Mouse (Mus musculus) bone marrow macrophage, adult 2 months (primary cell): ENCODE measurements around the gene Siglec1.

ENCODE experiments used
- CTCF ChIP-seq: IDR thresholded peaks from 2 replicates; pipeline ENCODE4 v1.5.1; 2012; ENCODE audit warnings: low read depth, mild to moderate bottlenecking, low read length, moderate library complexity
- POLR2A ChIP-seq: IDR thresholded peaks from 2 replicates; pipeline ENCODE4 v1.6.1; 2012; ENCODE audit warnings: mild to moderate bottlenecking, low read depth, low read length, borderline replicate concordance

- TF ChIP-seq CTCF (no peak), POLR2A (no peak)
These were observed 26.6 kb downstream of the Siglec1 start for GRCm38 (mm10) chr2:131059781-131060540.
